In genomic region chr12:103643818-103644217, GRCm38 (mm10) we compare ENCODE assay signal across 20 mouse cellular contexts. TPM values are rescaled to one million over a fixed set of nuclear protein-coding genes. Genes with fewer than 3 reads are reported as not detected.
"Had no signal": no experiment of that assay in that cellular context is flagged by ENCODE, and none has a peak within 500 bp of the region (broad histone marks: within the 10 kb centered on the region; RNA-seq: fewer than 3 reads in every experiment).

No protein-coding gene starts in this region.

- H3K27ac ChIP-seq: lung, embryonic 15.5 days; macrophage; midbrain, embryonic 12.5 days; midbrain, embryonic 15.5 days; neural tube, embryonic 12.5 days; stomach, embryonic 15.5 days; stomach, postnatal 0 days had no signal

- H3K4me1 ChIP-seq: lung, embryonic 15.5 days; megakaryocyte, embryonic 14.5 days; midbrain, embryonic 12.5 days; midbrain, embryonic 15.5 days; neural tube, embryonic 12.5 days; stomach, embryonic 15.5 days had no signal

- H3K4me3 ChIP-seq: lung, embryonic 15.5 days; megakaryocyte, embryonic 14.5 days; midbrain, embryonic 12.5 days; midbrain, embryonic 15.5 days; neural tube, embryonic 12.5 days; stomach, embryonic 15.5 days had no signal

- H3K9ac ChIP-seq: liver, postnatal 0 days; lung, embryonic 15.5 days; midbrain, embryonic 12.5 days; midbrain, embryonic 15.5 days; neural tube, embryonic 12.5 days; stomach, embryonic 15.5 days had no signal

- H3K4me2 ChIP-seq: lung, embryonic 15.5 days; midbrain, embryonic 12.5 days; midbrain, embryonic 15.5 days; neural tube, embryonic 12.5 days; stomach, embryonic 15.5 days had no signal

- H3K27me3 ChIP-seq: lung, embryonic 15.5 days; megakaryocyte, embryonic 14.5 days; midbrain, embryonic 12.5 days; midbrain, embryonic 15.5 days; neural tube, embryonic 12.5 days; stomach, embryonic 15.5 days had no signal

- H3K36me3 ChIP-seq: lung, embryonic 15.5 days; midbrain, embryonic 12.5 days; midbrain, embryonic 15.5 days; neural tube, embryonic 12.5 days; stomach, embryonic 15.5 days had no signal

- H3K9me3 ChIP-seq: lung, embryonic 15.5 days; megakaryocyte, embryonic 14.5 days; midbrain, embryonic 12.5 days; midbrain, embryonic 15.5 days; neural tube, embryonic 12.5 days; stomach, embryonic 15.5 days had no signal

RNA-seq across cellular contexts. Expression of gene Serpina10, which starts 12.6 kb away (rescaled TPM):
- total RNA-seq: megakaryocyte progenitor cell, adult 5-6 weeks; midbrain, postnatal 0 days; monocyte, adult 5-6 weeks; neutrophil, adult 5-6 weeks had no signal
- polyA plus RNA-seq: macrophage; midbrain, embryonic 12.5 days; neural tube, embryonic 14.5 days; testis, adult 2 months; urinary bladder, adult 2 months had no signal

RNA-seq across cellular contexts. Expression of gene Serpina6, which starts 13.2 kb away (rescaled TPM):
- total RNA-seq: megakaryocyte progenitor cell, adult 5-6 weeks; midbrain, postnatal 0 days; monocyte, adult 5-6 weeks; neutrophil, adult 5-6 weeks had no signal
- polyA plus RNA-seq: lung, adult 2 months; lung, postnatal 0 days; macrophage; midbrain, embryonic 12.5 days; midbrain, embryonic 15.5 days; midbrain, postnatal 0 days; spleen, adult 2 months; stomach, postnatal 0 days; thymus, adult 2 months; urinary bladder, adult 2 months had no signal

RNA-seq across cellular contexts. Expression of gene Serpina16, which starts 32.1 kb away (rescaled TPM):
- total RNA-seq: megakaryocyte progenitor cell, adult 5-6 weeks; midbrain, postnatal 0 days; monocyte, adult 5-6 weeks; neutrophil, adult 5-6 weeks had no signal
- polyA plus RNA-seq: liver, postnatal 0 days; lung, adult 2 months; lung, embryonic 15.5 days; lung, postnatal 0 days; macrophage; midbrain, embryonic 12.5 days; midbrain, embryonic 15.5 days; midbrain, postnatal 0 days; neural tube, embryonic 12.5 days; neural tube, embryonic 14.5 days; spleen, adult 2 months; stomach, postnatal 0 days; thymus, adult 2 months; urinary bladder, adult 2 months had no signal

RNA-seq across cellular contexts. Expression of gene Serpina1f, which starts 51.5 kb away (rescaled TPM):
- total RNA-seq: megakaryocyte progenitor cell, adult 5-6 weeks; midbrain, postnatal 0 days; monocyte, adult 5-6 weeks; neutrophil, adult 5-6 weeks had no signal
- polyA plus RNA-seq: liver, postnatal 0 days; lung, adult 2 months; lung, embryonic 15.5 days; lung, postnatal 0 days; macrophage; midbrain, embryonic 12.5 days; midbrain, embryonic 15.5 days; midbrain, postnatal 0 days; neural tube, embryonic 12.5 days; neural tube, embryonic 14.5 days; stomach, embryonic 15.5 days; stomach, postnatal 0 days; urinary bladder, adult 2 months had no signal
